Mouse (Mus musculus) heart, postnatal 0 days (tissue): Measurements from ENCODE around the gene Syk. TPM values are rescaled to one million over a fixed set of nuclear protein-coding genes. Genes with fewer than 3 reads are reported as not detected.

ENCODE experiments used
- ATAC-seq: fragments of 200-750 bp; cut with Nextera tagmentation; 2 replicates; pipeline ENCODE4 v1.8.0; 2017; ENCODE audit warnings: low read depth, moderate number of reproducible peaks, moderate library complexity; ENCODE audit not compliant: insufficient read depth
- DNase-seq: peaks from one replicate; pipeline ENCODE4 v3.0.0-alpha.2; 2016; ENCODE audit warnings: low spot score
- H3K27ac ChIP-seq: fragments of 300-500 bp; sonication (generic); 2 replicates; pipeline ENCODE4 v1.5.1; 2014; ENCODE audit warnings: low read depth, mild to moderate bottlenecking
- H3K27me3 ChIP-seq: fragments of 300-500 bp; sonication (generic); 2 replicates; pipeline ENCODE4 v1.6.1; 2014; ENCODE audit warnings: low read length, mixed read lengths; ENCODE audit not compliant: control insufficient read depth, insufficient read depth
- H3K36me3 ChIP-seq: fragments of 300-500 bp; sonication (generic); replicated peaks from 2 replicates; pipeline ENCODE4 v1.6.1; 2014; ENCODE audit warnings: low read length, mixed read lengths; ENCODE audit not compliant: control insufficient read depth, insufficient read depth
- H3K4me1 ChIP-seq: fragments of 300-500 bp; sonication (generic); 2 replicates; pipeline ENCODE4 v1.6.1; 2014; ENCODE audit warnings: antibody characterized with exemption; ENCODE audit not compliant: control insufficient read depth, insufficient read depth
- H3K4me2 ChIP-seq: fragments of 300-500 bp; sonication (generic); 2 replicates; pipeline ENCODE4 v1.6.1; 2014; ENCODE audit warnings: low read depth, mild to moderate bottlenecking, low read length, moderate library complexity
- H3K4me3 ChIP-seq: fragments of 300-500 bp; sonication (generic); 2 replicates; pipeline ENCODE4 v1.5.1; 2014; ENCODE audit warnings: low read depth, low read length
- H3K9ac ChIP-seq: fragments of 300-500 bp; sonication (generic); replicated peaks from 2 replicates; pipeline ENCODE4 v1.6.1; 2014; ENCODE audit warnings: low read depth, low read length, mixed read lengths
- H3K9me3 ChIP-seq: fragments of 300-500 bp; sonication (generic); replicated peaks from 2 replicates; pipeline ENCODE4 v1.6.1; 2016; ENCODE audit warnings: low read length; ENCODE audit not compliant: control insufficient read depth
- CTCF ChIP-seq: IDR thresholded peaks from 2 replicates; pipeline ENCODE4 v1.5.1; 2016; ENCODE audit warnings: antibody characterized with exemption, control low read depth, low read depth
- EP300 ChIP-seq: IDR thresholded peaks from 2 replicates; pipeline ENCODE4 v1.6.1; 2016; ENCODE audit warnings: antibody characterized with exemption, low read depth
- WGBS: fragments of 180-500 bp; shearing (Covaris S2); extraction: QIAGEN DNeasy Blood & Tissue Kit; methylation state at CpG from one replicate; pipeline ENCODE4 v1.1.7; 2014; 5-methylcytosine and 5-hydroxymethylcytosine counted together
- polyA plus RNA-seq: library from polyadenylated mRNA; unstranded; fragments of >200 nt; fragmentation: Nextera tagmentation; extraction: Ambion mirVana; gene quantifications from 2 replicates; pipeline ENCODE4 v1.2.1, GENCODE M21; 2015
- total RNA-seq: library from RNA; depleted of rRNA; stranded (reverse); fragments of >200 nt; gene quantifications from 2 replicates; pipeline ENCODE4 v1.2.3, GENCODE M21; 2014; ENCODE audit warnings: low replicate concordance

The Syk gene
- total and polyA plus RNA-seq, 2 experiments from 2014 or later = 5.7 to 18.3 TPM

DNA sequence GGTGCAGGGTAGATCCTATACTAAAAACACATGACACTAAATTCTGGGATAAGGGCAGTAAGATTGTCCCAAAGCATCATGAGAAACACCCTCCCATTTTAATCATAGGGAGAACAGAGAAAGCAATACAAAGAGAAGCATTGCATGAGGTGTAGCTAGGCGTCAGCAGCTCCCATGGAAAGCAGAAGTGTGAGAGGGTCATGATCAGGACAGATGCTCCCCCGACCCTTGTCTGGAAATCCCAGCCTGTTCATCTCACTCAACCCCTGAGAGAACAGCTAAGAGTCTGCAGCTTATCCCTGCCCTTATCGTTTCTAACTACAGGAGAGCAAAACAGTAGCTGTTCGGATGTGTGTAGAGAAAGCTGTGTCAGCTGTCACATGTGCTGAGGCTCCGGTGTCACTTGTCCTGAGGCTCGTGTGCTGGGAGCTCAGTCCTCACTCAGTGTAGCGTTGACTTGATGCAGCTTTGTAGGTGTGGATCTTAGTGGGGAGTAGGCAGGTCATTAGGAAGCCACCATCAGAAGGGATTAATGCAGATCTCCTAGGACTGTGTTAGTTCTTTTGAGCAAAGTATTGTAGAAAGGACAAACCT lies 6.9 kb upstream of the Syk start:
- WGBS = 28% methylated on average over 7 of the region's 7 CpGs
- peak; percentile 14 for DNase-seq
- peak overlapping the region; percentile 0; the same call in 1 of the 2 replicates for H3K27ac ChIP-seq
- H3K9ac ChIP-seq = no peak overlapping the region
- no peak overlapping the region for H3K4me3 ChIP-seq
- no peaks in the 10 kb centered on the region for H3K36me3 ChIP-seq
- no peaks in the 10 kb centered on the region for H3K27me3 ChIP-seq
- TF ChIP-seq CTCF = no peak
- TF ChIP-seq EP300 = no peak
- H3K9me3 ChIP-seq = no peaks in the 10 kb centered on the region
- ATAC-seq = no peak
- peaks cover 12% of the 10 kb centered on the region; the same call in 1 of the 2 replicates for H3K4me1 ChIP-seq
- H3K4me2 ChIP-seq = no peak overlapping the region

DNA sequence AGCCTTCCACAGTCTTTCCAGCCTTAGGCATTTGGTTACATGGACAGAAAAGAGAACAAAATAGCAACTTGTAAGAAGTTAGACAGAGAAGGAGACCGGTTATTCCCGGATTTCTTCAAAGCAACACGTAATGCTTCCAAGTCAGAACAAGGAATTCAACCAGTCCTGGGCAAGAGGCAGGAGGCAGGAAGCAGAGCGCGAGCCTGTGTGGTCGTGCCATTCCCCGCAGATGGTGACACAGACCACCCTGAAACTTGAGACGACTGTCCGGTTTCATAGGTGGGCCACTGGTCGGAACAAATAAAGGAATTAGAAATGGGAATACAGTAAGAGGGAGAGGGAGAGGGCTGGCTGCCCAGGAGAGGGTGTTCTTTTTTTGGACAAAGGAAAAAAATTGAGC lies 6.1 kb upstream of the Syk start:
- DNase-seq (no peak), ATAC-seq (no peak)
- Histone ChIP-seq H3K36me3 (no peaks in the 10 kb centered on the region), H3K9me3 (no peaks in the 10 kb centered on the region), H3K4me1 (peaks cover 12% of the 10 kb centered on the region; the same call in 1 of the 2 replicates), H3K27me3 (no peaks in the 10 kb centered on the region), H3K27ac (peak overlapping the region; percentile 91), H3K4me2 (no peak overlapping the region; the same call in 1 of the 2 replicates), H3K9ac (no peak overlapping the region), H3K4me3 (no peak overlapping the region)
- no peak for TF ChIP-seq EP300
- TF ChIP-seq CTCF = no peak
- WGBS = 27% methylated on average over 10 of the region's 10 CpGs

DNA sequence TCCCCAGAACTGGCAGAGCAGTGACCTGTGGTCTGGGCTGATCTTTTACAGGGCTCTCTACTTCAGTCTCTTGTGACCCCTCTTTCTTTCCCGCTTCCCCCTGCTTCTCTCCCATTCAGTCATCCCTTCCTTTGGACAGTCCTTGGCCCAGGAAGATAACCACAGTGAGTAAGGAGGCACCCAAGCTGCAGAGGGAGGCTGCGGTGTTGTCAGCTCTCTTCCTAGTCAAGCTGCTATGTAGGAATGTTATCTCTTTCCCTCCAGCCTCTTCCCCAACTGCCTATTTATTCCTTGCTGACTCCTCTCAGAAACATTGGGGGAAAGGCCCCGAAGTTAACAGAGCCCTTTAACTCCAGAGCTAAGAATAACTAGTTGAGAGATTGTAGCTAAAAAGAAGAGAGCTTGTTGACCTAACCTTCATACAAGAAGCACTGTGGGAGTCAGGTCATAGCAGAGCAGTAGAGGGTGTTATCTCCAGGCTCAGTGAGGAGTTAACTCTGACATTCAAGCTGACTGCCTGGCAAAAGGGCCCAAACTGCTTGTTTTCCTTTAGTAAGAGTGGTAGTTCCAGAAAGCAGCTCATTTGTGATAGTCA lies 5.5 kb upstream of the Syk start:
- Histone ChIP-seq H3K27ac (peak overlapping the region; percentile 91), H3K9ac (peak overlapping the region; percentile 17; the same call in 1 of the 2 replicates), H3K9me3 (no peaks in the 10 kb centered on the region), H3K4me3 (no peak overlapping the region), H3K4me1 (peaks cover 12% of the 10 kb centered on the region; the same call in 1 of the 2 replicates), H3K27me3 (no peaks in the 10 kb centered on the region), H3K4me2 (no peak overlapping the region), H3K36me3 (no peaks in the 10 kb centered on the region)
- 14% methylated on average over 3 of the region's 3 CpGs for WGBS
- DNase-seq = peak; percentile 72
- peak; percentile 60 for ATAC-seq
- TF ChIP-seq CTCF (no peak), EP300 (no peak)

DNA sequence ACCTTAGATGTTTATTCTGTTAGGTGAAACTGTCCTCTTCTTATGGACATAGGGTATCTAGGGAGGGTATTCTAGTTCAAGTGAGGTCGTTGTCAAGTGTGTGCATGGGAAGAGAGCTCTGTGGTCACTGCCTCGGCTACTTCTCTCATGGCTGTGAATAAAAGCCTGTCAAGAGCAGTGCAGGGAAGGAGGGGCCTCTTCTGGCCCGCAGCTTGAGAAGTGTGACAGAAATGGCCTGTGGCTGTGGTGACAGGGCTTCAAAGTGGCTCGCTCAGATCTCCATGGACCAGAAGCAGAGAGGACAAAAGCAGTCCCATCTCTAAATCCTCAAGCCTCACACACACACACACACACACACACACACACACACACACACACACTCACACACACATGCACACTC lies 5.0 kb upstream of the Syk start:
- Histone ChIP-seq H3K4me1 (peaks cover 12% of the 10 kb centered on the region; the same call in 1 of the 2 replicates), H3K27me3 (no peaks in the 10 kb centered on the region), H3K9ac (peak overlapping the region; percentile 17; the same call in 1 of the 2 replicates), H3K4me3 (no peak overlapping the region), H3K4me2 (no peak overlapping the region), H3K27ac (peak overlapping the region; percentile 91), H3K36me3 (no peaks in the 10 kb centered on the region), H3K9me3 (no peaks in the 10 kb centered on the region)
- TF ChIP-seq EP300 (no peak), CTCF (no peak)
- DNase-seq (peak; percentile 80), ATAC-seq (peak; percentile 85)
- 16% methylated on average over 4 of the region's 4 CpGs for WGBS

DNA sequence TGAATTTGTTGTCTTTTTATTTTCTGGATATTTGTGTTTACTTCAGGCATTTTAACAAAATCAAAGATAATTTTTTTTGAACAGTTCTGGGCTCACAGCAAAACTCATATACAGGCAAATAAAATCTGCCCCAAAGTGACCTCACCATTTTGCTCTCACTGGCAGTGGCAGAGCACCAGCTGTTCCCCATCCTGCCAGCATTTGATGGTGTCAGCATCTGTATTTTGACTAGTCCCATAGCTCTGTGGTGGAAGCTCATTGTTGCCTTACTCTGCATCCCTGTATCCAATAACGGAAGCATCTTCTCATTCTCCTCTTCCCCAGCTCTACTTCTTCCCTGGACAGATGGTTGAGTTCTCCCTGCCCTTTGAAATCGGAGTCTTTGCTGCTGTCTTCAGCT lies 4.2 kb upstream of the Syk start:
- Histone ChIP-seq H3K9me3 (no peaks in the 10 kb centered on the region), H3K4me2 (no peak overlapping the region), H3K4me1 (peaks cover 12% of the 10 kb centered on the region; the same call in 1 of the 2 replicates), H3K27ac (no peak overlapping the region), H3K9ac (no peak overlapping the region), H3K4me3 (no peak overlapping the region), H3K27me3 (no peaks in the 10 kb centered on the region), H3K36me3 (no peaks in the 10 kb centered on the region)
- ATAC-seq (no peak), DNase-seq (no peak)
- TF ChIP-seq CTCF (no peak), EP300 (no peak)
- 69% methylated on average over 2 of the region's 2 CpGs for WGBS
